Mouse (Mus musculus): ENCODE measurements at regions not wholly inside any gene's neighbourhood (a gene's known extent, or its start where the extent isn't known, plus 50 kb on each side); places are given as distances from the start of the nearest gene placed in this dataset.

DNA sequence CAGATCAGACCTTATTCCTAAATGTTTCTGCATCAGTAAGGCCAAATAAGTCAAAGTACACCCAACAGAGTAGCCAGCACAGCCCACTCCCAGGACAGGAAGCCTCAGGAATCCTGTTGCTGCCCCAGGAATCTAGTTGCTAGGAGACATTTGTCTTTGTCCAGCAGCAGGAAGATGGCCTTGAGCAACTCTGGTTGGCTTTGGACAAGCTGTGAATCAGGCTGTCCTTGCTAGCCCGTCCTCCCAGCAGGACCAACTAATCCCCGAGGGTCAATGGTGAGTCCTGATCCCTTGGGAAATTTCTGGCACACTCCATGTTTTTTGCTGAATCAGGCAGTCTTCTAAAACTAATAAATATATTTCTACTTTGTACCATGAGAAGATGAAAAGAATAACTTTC lies 317.1 kb downstream of the Mtx2 start (continued):
- TF ChIP-seq POLR2A (IDR thresholded peaks at IDR 0.05; ENCODE audit: control insufficient read depth in 1 of 2, insufficient read depth in 1 of 2, low read depth in 1 of 2, low read length in 2 of 2, poor library complexity in 1 of 2) = no peak

DNA sequence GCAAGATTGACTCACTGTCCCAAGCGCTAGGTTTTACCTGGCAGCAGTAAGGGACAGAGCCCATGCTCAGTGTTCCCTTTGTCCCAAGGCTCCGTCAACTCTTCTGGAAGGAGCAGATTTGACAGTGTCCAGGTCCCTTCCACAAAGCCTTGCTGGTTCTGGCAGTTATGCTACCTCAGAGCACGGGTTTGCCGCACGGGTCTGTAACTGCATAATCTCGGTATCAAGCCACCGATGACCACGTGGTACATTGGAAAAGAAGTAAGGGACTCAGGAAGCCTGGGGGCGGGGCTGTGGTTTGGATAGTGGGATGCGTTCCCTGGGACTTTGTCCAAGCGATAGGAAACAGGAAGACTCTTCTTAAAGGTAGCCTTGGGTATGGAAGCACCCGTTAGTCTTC lies 319.3 kb downstream of the Mtx2 start:
- Histone ChIP-seq H3K9me3 (replicated peaks; ENCODE audit: insufficient read depth, low read length) (no peaks in the 10 kb centered on the region), H3K27me3 (ENCODE audit: control insufficient read depth in 1 of 2, insufficient read depth in 2 of 2, low read length in 2 of 2) (peaks cover 0 to 2% of the 10 kb centered on the region in 2 experiments; a peak in 1 of 4 replicates), H3K79me2 (ENCODE audit: control insufficient read depth, insufficient read depth, low read length, poor library complexity) (no peaks in the 10 kb centered on the region), H3K36me3 (ENCODE audit: control insufficient read depth in 1 of 2, insufficient read depth in 2 of 2, low read length in 2 of 2) (no peaks in the 10 kb centered on the region), H3K9ac (ENCODE audit: control insufficient read depth, low read depth, low read length, poor library complexity, severe bottlenecking) (no peak overlapping the region), H3K4me1 (ENCODE audit: control insufficient read depth in 1 of 2, insufficient read depth in 2 of 2, low read length in 2 of 2) (no peaks in the 10 kb centered on the region), H3K27ac (ENCODE audit: control insufficient read depth, low read depth, low read length) (no peak overlapping the region), H3K4me3 (ENCODE audit: control insufficient read depth in 1 of 2, insufficient read depth in 1 of 2, low read depth in 2 of 2, low read length in 2 of 2) (no peak overlapping the region)
- TF ChIP-seq ZMIZ1 (IDR thresholded peaks at IDR 0.05; ENCODE audit: low read depth, low read length) (no peak), ZC3H11A (IDR thresholded peaks at IDR 0.05; ENCODE audit: low read depth, low read length) (no peak), MXI1 (IDR thresholded peaks at IDR 0.05; ENCODE audit: low read depth, low read length) (no peak), ZNF384 (IDR thresholded peaks at IDR 0.05; ENCODE audit: low read depth, low read length) (no peak), ETS1 (IDR thresholded peaks at IDR 0.05; ENCODE audit: low read depth, low read length) (no peak)
- no peak for DNase-seq (ENCODE audit: low read depth, low spot score)

DNA sequence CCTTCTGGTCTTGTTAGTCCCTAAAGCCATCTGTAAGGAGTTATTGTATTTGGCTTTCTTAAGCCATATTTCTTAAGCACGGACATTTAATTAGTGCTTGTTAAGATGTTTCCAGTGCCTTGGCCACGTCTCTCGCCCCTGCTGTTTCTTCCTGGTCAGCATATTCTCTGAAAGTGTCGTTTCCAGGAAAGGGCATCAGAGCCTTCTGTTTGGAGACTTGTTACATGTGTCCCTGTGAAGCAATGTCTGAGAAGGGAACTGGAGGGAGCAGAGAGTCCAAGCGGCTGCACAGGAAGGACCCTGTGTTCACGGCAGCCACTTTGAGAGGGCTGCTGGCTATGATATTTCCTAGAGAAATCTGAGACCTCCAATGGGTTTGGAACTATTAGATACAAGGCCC lies 320.7 kb downstream of the Mtx2 start:
- H3K4me1 ChIP-seq (ENCODE audit: control insufficient read depth in 1 of 2, insufficient read depth in 2 of 2, low read length in 2 of 2) = no peaks in the 10 kb centered on the region

DNA sequence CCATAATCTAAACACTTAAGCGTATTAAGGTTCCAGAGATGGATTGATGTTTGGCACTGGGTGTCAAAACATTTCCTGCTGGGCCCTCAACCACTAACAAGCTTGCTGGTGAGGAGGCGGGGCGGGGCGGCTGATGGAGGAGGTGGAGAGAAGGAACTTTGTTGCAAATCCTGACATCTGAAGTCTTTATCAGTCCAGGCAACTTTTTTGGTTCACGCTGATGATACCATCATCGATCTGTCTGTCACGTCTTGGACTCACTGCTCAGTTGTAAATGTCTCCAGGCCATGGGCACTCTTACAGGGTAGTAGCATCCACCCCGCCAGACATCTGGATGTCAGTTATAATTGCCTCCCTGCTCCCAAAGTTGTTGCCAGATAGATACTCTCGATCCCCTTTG lies 321.8 kb downstream of the Mtx2 start:
- Histone ChIP-seq H3K79me2 (ENCODE audit: control insufficient read depth, insufficient read depth, low read length, poor library complexity) (no peaks in the 10 kb centered on the region), H3K36me3 (ENCODE audit: control insufficient read depth in 1 of 2, insufficient read depth in 2 of 2, low read length in 2 of 2) (no peaks in the 10 kb centered on the region), H3K27ac (ENCODE audit: control insufficient read depth, low read depth, low read length) (no peak overlapping the region), H3K27me3 (ENCODE audit: control insufficient read depth in 1 of 2, insufficient read depth in 2 of 2, low read length in 2 of 2) (peaks cover 0 to 2% of the 10 kb centered on the region in 2 experiments; a peak in 1 of 4 replicates), H3K9ac (ENCODE audit: control insufficient read depth, low read depth, low read length, poor library complexity, severe bottlenecking) (no peak overlapping the region), H3K4me3 (ENCODE audit: control insufficient read depth in 1 of 2, insufficient read depth in 1 of 2, low read depth in 2 of 2, low read length in 2 of 2) (no peak overlapping the region), H3K4me1 (ENCODE audit: control insufficient read depth in 1 of 2, insufficient read depth in 2 of 2, low read length in 2 of 2) (no peaks in the 10 kb centered on the region), H3K9me3 (replicated peaks; ENCODE audit: insufficient read depth, low read length) (no peaks in the 10 kb centered on the region)
- no peak for TF ChIP-seq MAZ (IDR thresholded peaks at IDR 0.05; ENCODE audit: low read depth, low read length)
- TF ChIP-seq TBP (IDR thresholded peaks at IDR 0.05; ENCODE audit: low read depth, low read length) = no peak
- no peak for TF ChIP-seq EP300 (IDR thresholded peaks at IDR 0.05; ENCODE audit: low read depth in 1 of 2, low read length in 2 of 2)
- TF ChIP-seq POLR2AphosphoS5 (IDR thresholded peaks at IDR 0.05; ENCODE audit: borderline replicate concordance, low read depth, low read length) = no peak
- TF ChIP-seq USF2 (IDR thresholded peaks at IDR 0.05; ENCODE audit: borderline replicate concordance in 1 of 2, insufficient read depth in 1 of 2, low read depth in 1 of 2, low read length in 2 of 2) = no peak
- TF ChIP-seq GATA1 (IDR thresholded peaks at IDR 0.05; ENCODE audit: low read depth, low read length) = no peak
- no peak for TF ChIP-seq MYB (IDR thresholded peaks at IDR 0.05; ENCODE audit: low read depth, low read length)
- no peak for TF ChIP-seq MEF2A (IDR thresholded peaks at IDR 0.05; ENCODE audit: extremely low read depth, insufficient replicate concordance, low read depth, low read length, poor library complexity, severe bottlenecking)
- TF ChIP-seq BHLHE40 (IDR thresholded peaks at IDR 0.05; ENCODE audit: borderline replicate concordance, low read depth, low read length) = no peak
- DNase-seq (ENCODE audit: low read depth, low spot score) = no peak

More for the DNA sequence above, 320.7 kb downstream of the Mtx2 start:
- no peak overlapping the region for H3K9ac ChIP-seq (ENCODE audit: control insufficient read depth, low read depth, low read length, poor library complexity, severe bottlenecking)
- H3K4me3 ChIP-seq (ENCODE audit: control insufficient read depth in 1 of 2, insufficient read depth in 1 of 2, low read depth in 2 of 2, low read length in 2 of 2) = no peak overlapping the region
- H3K27me3 ChIP-seq (ENCODE audit: control insufficient read depth in 1 of 2, insufficient read depth in 2 of 2, low read length in 2 of 2) = peaks cover 0 to 2% of the 10 kb centered on the region in 2 experiments; a peak in 1 of 4 replicates
- TF ChIP-seq RCOR1 (IDR thresholded peaks at IDR 0.05; ENCODE audit: low read depth, low read length) = no peak
- no peak for TF ChIP-seq POLR2AphosphoS5 (IDR thresholded peaks at IDR 0.05; ENCODE audit: borderline replicate concordance, low read depth, low read length)
- no peak for TF ChIP-seq MAFK (IDR thresholded peaks at IDR 0.05; ENCODE audit: borderline replicate concordance, low read depth, low read length)
- TF ChIP-seq CHD2 (IDR thresholded peaks at IDR 0.05; ENCODE audit: low read length) = no peak
- TF ChIP-seq E2F4 (IDR thresholded peaks at IDR 0.05; ENCODE audit: borderline replicate concordance, low read depth, low read length) = no peak
- TF ChIP-seq ELF1 (IDR thresholded peaks at IDR 0.05; ENCODE audit: low read depth, low read length) = no peak
- TF ChIP-seq ETS1 (IDR thresholded peaks at IDR 0.05; ENCODE audit: low read depth, low read length) = no peak
- TF ChIP-seq NRF1 (IDR thresholded peaks at IDR 0.05; ENCODE audit: insufficient read depth, low read depth, low read length, poor library complexity, severe bottlenecking) = no peak
- no peak for TF ChIP-seq MYC (IDR thresholded peaks at IDR 0.05; ENCODE audit: low read depth, low read length)
- TF ChIP-seq NELFE (IDR thresholded peaks at IDR 0.05; ENCODE audit: low read depth, low read length) = no peak
- TF ChIP-seq ZNF384 (IDR thresholded peaks at IDR 0.05; ENCODE audit: low read depth, low read length) = no peak
- TF ChIP-seq GATA1 (IDR thresholded peaks at IDR 0.05; ENCODE audit: low read depth, low read length) = no peak
- no peak for TF ChIP-seq CTCF (IDR thresholded peaks at IDR 0.05 in 2 of 3, conservative IDR thresholded peaks at IDR 0.05 in 1 of 3; ENCODE audit: control insufficient read depth in 1 of 3, insufficient read depth in 1 of 3, low read depth in 2 of 3, low read length in 3 of 3, poor library complexity in 1 of 3, severe bottlenecking in 1 of 3)
- TF ChIP-seq ZKSCAN1 (IDR thresholded peaks at IDR 0.05; ENCODE audit: low read depth, low read length) = no peak
- H3K36me3 ChIP-seq (ENCODE audit: control insufficient read depth in 1 of 2, insufficient read depth in 2 of 2, low read length in 2 of 2) = no peaks in the 10 kb centered on the region
- no peaks in the 10 kb centered on the region for H3K79me2 ChIP-seq (ENCODE audit: control insufficient read depth, insufficient read depth, low read length, poor library complexity)
- no peaks in the 10 kb centered on the region for H3K9me3 ChIP-seq (replicated peaks; ENCODE audit: insufficient read depth, low read length)
- no peak overlapping the region for H3K27ac ChIP-seq (ENCODE audit: control insufficient read depth, low read depth, low read length)
- DNase-seq (ENCODE audit: low read depth, low spot score) = no peak

Data from MEL (cell line).